In the genomic region with DNA sequence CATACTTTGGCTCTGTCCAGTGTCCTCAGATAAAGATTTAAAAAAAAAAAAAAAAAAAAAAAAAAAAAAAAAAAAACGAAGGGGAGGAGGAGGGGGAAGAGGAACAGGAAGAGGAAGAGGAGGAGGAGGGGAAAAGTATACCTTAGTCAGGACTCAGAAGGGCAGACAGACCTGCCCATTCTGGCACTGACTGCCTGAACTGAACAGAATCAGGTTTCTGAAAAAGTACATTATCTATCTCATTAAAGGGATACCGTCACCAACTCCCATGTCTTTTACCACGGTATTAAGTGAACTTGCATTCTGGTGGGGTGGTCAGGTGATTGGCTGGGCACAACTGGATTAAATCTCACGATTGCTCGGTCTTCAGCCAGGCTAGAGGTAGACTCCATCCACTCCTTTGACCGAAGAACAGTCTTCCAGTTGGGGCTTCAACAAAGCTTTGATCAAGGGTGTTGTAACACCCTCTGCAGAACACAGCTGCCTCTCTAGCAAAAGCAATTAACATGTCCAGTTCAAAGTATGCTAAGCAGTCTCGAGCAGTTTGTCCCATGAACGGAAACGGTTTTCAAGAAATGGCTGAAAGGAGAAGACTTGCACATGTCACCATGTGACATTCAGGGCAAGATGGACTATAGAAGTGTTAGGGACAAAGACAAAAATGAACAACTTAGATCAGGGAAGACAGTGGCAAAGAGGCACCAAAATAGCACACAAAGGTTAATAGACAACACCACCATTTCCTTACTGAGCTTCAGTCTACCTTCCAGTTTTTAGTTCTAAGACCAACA, we compare ENCODE assay signal across 9 mouse cellular contexts. TPM values are rescaled to one million over a fixed set of nuclear protein-coding genes. Genes with fewer than 3 reads are reported as not detected.
DNase-seq lines count a peak whose midpoint lies in the region; ATAC-seq and TF ChIP-seq lines count a peak whose summit lies in the region.
"Had no signal": no experiment of that assay in that cellular context is flagged by ENCODE, and none has a peak within 500 bp of the region (broad histone marks: within the 10 kb centered on the region; RNA-seq: fewer than 3 reads in every experiment).

No protein-coding gene starts in this region.

- no peaks in the 10 kb centered on the region for H3K27me3 ChIP-seq in heart, embryonic 16.5 days (ENCODE audit: control insufficient read depth, insufficient read depth, low read length)
- H3K27me3 ChIP-seq in midbrain, embryonic 11.5 days (ENCODE audit: control insufficient read depth, insufficient read depth, low read length), result no peaks in the 10 kb centered on the region; the same call in 1 of the 2 replicates

- H3K9me3 ChIP-seq in ES-E14 (ENCODE audit: control insufficient read depth, insufficient read depth, low read depth, low read length), result no peaks in the 10 kb centered on the region
- H3K9me3 ChIP-seq in heart, embryonic 16.5 days (replicated peaks; ENCODE audit: control insufficient read depth, low read length), result no peaks in the 10 kb centered on the region
- H3K9me3 ChIP-seq in midbrain, embryonic 11.5 days (ENCODE audit: control insufficient read depth, low read length), result no peaks in the 10 kb centered on the region

- H3K27ac ChIP-seq in ES-E14 (ENCODE audit: insufficient read depth, low read depth, low read length, poor library complexity, severe bottlenecking), result no peak overlapping the region
- peak overlapping the region; percentile 80 for H3K27ac ChIP-seq in heart, embryonic 16.5 days (ENCODE audit: low read length)
- H3K27ac ChIP-seq in midbrain, embryonic 11.5 days (ENCODE audit: low read depth, low read length), result no peak overlapping the region

- DNase-seq in heart, adult 11 months, result peak; percentile 73
- no peak for DNase-seq in heart, adult 9 months (ENCODE audit: low spot score in 2 of 2)
- no peak for DNase-seq in ES-E14 (ENCODE audit: low read depth, low spot score)
- DNase-seq in midbrain, embryonic 11.5 days (ENCODE audit: low spot score, missing footprints), result peak; percentile 87
- no peak for DNase-seq in yolk sac, embryonic 10.5 days (ENCODE audit: low spot score)
- DNase-seq in testis, postnatal 14 days (ENCODE audit: low spot score), result no peak
- DNase-seq in adrenal gland, postnatal 36 days, result no peak

- peak overlapping the region; percentile 94 for H3K4me2 ChIP-seq in heart, embryonic 16.5 days (ENCODE audit: low read depth, low read length)
- H3K4me2 ChIP-seq in midbrain, embryonic 11.5 days, result peak overlapping the region; percentile 55

- peaks cover 0 to 4% of the 10 kb centered on the region in 2 experiments; a peak in 1 of 4 replicates for H3K4me1 ChIP-seq in ES-E14 (ENCODE audit: control insufficient read depth in 2 of 2, insufficient read depth in 2 of 2, low read length in 2 of 2, poor library complexity in 1 of 2)
- peaks cover 7% of the 10 kb centered on the region for H3K4me1 ChIP-seq in heart, embryonic 16.5 days (ENCODE audit: control insufficient read depth, insufficient read depth, low read length)
- H3K4me1 ChIP-seq in midbrain, embryonic 11.5 days (ENCODE audit: control insufficient read depth, insufficient read depth, low read length), result peaks cover 6% of the 10 kb centered on the region; the same call in 1 of the 2 replicates

- ATAC-seq in heart, embryonic 16.5 days (replicated peaks; ENCODE audit: extremely low read depth, insufficient read depth, low FRiP score), result no peak
- ATAC-seq in midbrain, embryonic 11.5 days (ENCODE audit: low FRiP score), result peak; percentile 3; the same call in 1 of the 2 replicates

- H3K9ac ChIP-seq in ES-E14 (ENCODE audit: insufficient read depth, low read depth, low read length, poor library complexity, severe bottlenecking), result peak overlapping the region; percentile 70; the same call in 1 of the 2 replicates
- peak overlapping the region; percentile 81 for H3K9ac ChIP-seq in heart, embryonic 16.5 days (ENCODE audit: low read length)
- H3K9ac ChIP-seq in midbrain, embryonic 11.5 days (ENCODE audit: low read length), result peak overlapping the region; percentile 70; the same call in 1 of the 2 replicates

- H3K4me3 ChIP-seq in ES-E14 (ENCODE audit: insufficient read depth in 1 of 2, low read depth in 1 of 2, low read length in 2 of 2, poor library complexity in 1 of 2, severe bottlenecking in 1 of 2), result peak overlapping the region; percentile 72 to 87; a peak in 3 of 4 replicates
- H3K4me3 ChIP-seq in heart, embryonic 16.5 days (ENCODE audit: low read length), result peak overlapping the region; percentile 77
- peak overlapping the region; percentile 77 for H3K4me3 ChIP-seq in midbrain, embryonic 11.5 days (ENCODE audit: low read depth, low read length)

- 84% methylated on average over 9 of the region's 9 CpGs for WGBS in heart, embryonic 16.5 days
- WGBS in midbrain, embryonic 11.5 days, result 91% methylated on average over 8 of the region's 9 CpGs

- H3K36me3 ChIP-seq in ES-E14 (ENCODE audit: control insufficient read depth, insufficient read depth, low read length, poor library complexity, severe bottlenecking), result peaks cover 2% of the 10 kb centered on the region
- H3K36me3 ChIP-seq in heart, embryonic 16.5 days (ENCODE audit: control insufficient read depth, insufficient read depth), result no peaks in the 10 kb centered on the region
- H3K36me3 ChIP-seq in midbrain, embryonic 11.5 days (ENCODE audit: control insufficient read depth, insufficient read depth, low read length), result no peaks in the 10 kb centered on the region

- in situ Hi-C loops in ES-E14 (cut with MboI; ENCODE audit: low sequenced_read_pairs in 2 of 2, unreplicated experiment in 2 of 2), result no loop called here

TF ChIP-seq in ES-E14, 5 proteins besides CTCF, POLR2A, EP300 and RAD21:
- TF ChIP-seq ZNF384 (IDR thresholded peaks at IDR 0.05; ENCODE audit: low read depth, low read length) (peak; percentile 94), CHD2 (IDR thresholded peaks at IDR 0.05; ENCODE audit: low read depth, low read length) (no peak), ZC3H11A (IDR thresholded peaks at IDR 0.05; ENCODE audit: borderline replicate concordance, low read depth, low read length) (no peak)

RNA-seq across cellular contexts. Expression of a gene that starts 0.8 kb away (rescaled TPM):
- 2.1 and 2.2 TPM in 2 replicates for total RNA-seq in ES-E14 (2012; rRNA removed)
- 3.2 and 3.4 TPM in 2 replicates for polyA plus RNA-seq in heart, embryonic 16.5 days (2015; fragmentation: Nextera tagmentation; extraction: Ambion mirVana)
- 6.8 and 7.3 TPM in 2 replicates for polyA plus RNA-seq in midbrain, embryonic 11.5 days (2014; fragmentation: Nextera tagmentation; extraction: Ambion mirVana)
- total RNA-seq in adrenal gland, postnatal 36 days (2021), result 1 to 10 TPM; 5.6 to 6.2 TPM

RNA-seq across cellular contexts. Expression of a gene that starts 10.6 kb away (rescaled TPM):
- total RNA-seq in ES-E14 (2012; rRNA removed), result 0.31 and 0.53 TPM in 2 replicates
- not detected in 2 replicates for polyA plus RNA-seq in heart, embryonic 16.5 days (2015; fragmentation: Nextera tagmentation; extraction: Ambion mirVana)
- not detected in 2 replicates for polyA plus RNA-seq in midbrain, embryonic 11.5 days (2014; fragmentation: Nextera tagmentation; extraction: Ambion mirVana)
- total RNA-seq in adrenal gland, postnatal 36 days (2021), result not detected
- total RNA-seq: heart, adult 18-20 months had no signal

RNA-seq across cellular contexts. Expression of a gene that starts 43.4 kb away (rescaled TPM):
- total RNA-seq in ES-E14 (2012; rRNA removed), result not detected in 2 replicates
- polyA plus RNA-seq in heart, embryonic 16.5 days (2015; fragmentation: Nextera tagmentation; extraction: Ambion mirVana), result not detected in 2 replicates
- not detected in 2 replicates for polyA plus RNA-seq in midbrain, embryonic 11.5 days (2014; fragmentation: Nextera tagmentation; extraction: Ambion mirVana)
- total RNA-seq in adrenal gland, postnatal 36 days (2021), result not detected
- total RNA-seq: heart, adult 18-20 months had no signal

Comparison
In these comparisons a context has a peak if more than half of its experiments do, and no peak if none do; other contexts are left out.
1. DNase-seq: peak in heart, adult 11 months (single experiment) and midbrain, embryonic 11.5 days (single experiment); none in heart, adult 9 months (0 of 2), ES-E14 (single experiment), yolk sac, embryonic 10.5 days (single experiment), testis, postnatal 14 days (single experiment) and adrenal gland, postnatal 36 days (0 of 2).
2. Peak in every context shown above with its lines, with median percentiles within 50 percentile points of each other: H3K4me3 ChIP-seq and H3K9ac ChIP-seq.